Mouse (Mus musculus) megakaryocyte, embryonic 14.5 days (primary cell): ENCODE measurements around the gene Large1.

Source experiments
- FLI1 ChIP-seq: IDR thresholded peaks from 2 replicates; pipeline ENCODE4 v1.6.1; 2012; ENCODE audit warnings: low read length, inconsistent platforms, mixed read lengths
- GATA1 ChIP-seq: IDR thresholded peaks from 3 replicates; pipeline ENCODE4 v1.6.1; 2012; ENCODE audit warnings: mixed read lengths, low read length, inconsistent platforms, borderline replicate concordance

- TF ChIP-seq FLI1 (no peak), GATA1 (no peak)
Measured at GRCm38 (mm10) chr8:73219178-73219811, 134.0 kb downstream of the Large1 start.
